21 mouse cellular contexts compared by ENCODE assay signal in genomic region chr4:134652151-134652550, GRCm38 (mm10). TPM values are rescaled to one million over a fixed set of nuclear protein-coding genes. Genes with fewer than 3 reads are reported as not detected.
DNase-seq lines count a peak whose midpoint lies in the region; ATAC-seq and TF ChIP-seq lines count a peak whose summit lies in the region.
"Had no signal": no experiment of that assay in that cellular context is flagged by ENCODE, and none has a peak within 500 bp of the region (broad histone marks: within the 10 kb centered on the region; RNA-seq: fewer than 3 reads in every experiment).

No protein-coding gene starts in this region.

- DNase-seq in liver, postnatal 0 days: no peak
- no peak for DNase-seq in liver
- DNase-seq in B cell, adult 2 months: peak; percentile 77 to 83
- DNase-seq in spleen, adult 18-20 months: peak; percentile 57 to 68
- no peak for DNase-seq in layer of hippocampus, adult 18-20 months (ENCODE audit: low spot score in 2 of 2)
- no peak for DNase-seq in adrenal gland, postnatal 36 days
- DNase-seq: adrenal gland, postnatal 10 days; cerebellum, postnatal 25 days; kidney, adult 8-10 months; kidney, postnatal 14 days; lung, postnatal 14 days; right cerebral cortex, postnatal 25 days; thymus, postnatal 14 days had no signal

- H3K79me2 ChIP-seq in macrophage (ENCODE audit: inconsistent target): peaks cover 95% of the 10 kb centered on the region

- no peak for TF ChIP-seq EP300 in liver, postnatal 0 days (IDR thresholded peaks at IDR 0.05; ENCODE audit: low read depth)

- no peak overlapping the region for H3K4me3 ChIP-seq in liver, postnatal 0 days (ENCODE audit: low read depth, low read length)
- no peak overlapping the region for H3K4me3 ChIP-seq in macrophage (ENCODE audit: inconsistent target)
- H3K4me3 ChIP-seq in intestine, postnatal 0 days (ENCODE audit: low read depth, low read length): no peak overlapping the region
- H3K4me3 ChIP-seq: forebrain, embryonic 10.5 days; hindbrain, embryonic 10.5 days; limb, embryonic 15.5 days; neural tube, embryonic 15.5 days had no signal

- peaks cover 10% of the 10 kb centered on the region for H3K4me1 ChIP-seq in liver, postnatal 0 days (ENCODE audit: insufficient read depth)
- H3K4me1 ChIP-seq in intestine, postnatal 0 days (replicated peaks; ENCODE audit: control insufficient read depth, insufficient read depth, low read length): no peaks in the 10 kb centered on the region

- no peak for TF ChIP-seq CTCF in liver, postnatal 0 days (IDR thresholded peaks at IDR 0.05; ENCODE audit: low read depth)
- no peak for TF ChIP-seq CTCF in intestine, postnatal 0 days (IDR thresholded peaks at IDR 0.05; ENCODE audit: low read depth)

- no peak overlapping the region for H3K4me2 ChIP-seq in liver, postnatal 0 days (ENCODE audit: low read depth, low read length)
- no peak overlapping the region for H3K4me2 ChIP-seq in intestine, postnatal 0 days (replicated peaks; ENCODE audit: low read depth)
- H3K4me2 ChIP-seq: limb, embryonic 15.5 days; midbrain, embryonic 11.5 days; neural tube, embryonic 15.5 days had no signal

- H3K36me3 ChIP-seq in liver, postnatal 0 days (replicated peaks; ENCODE audit: insufficient read depth, low read length): no peaks in the 10 kb centered on the region
- H3K36me3 ChIP-seq in macrophage (ENCODE audit: inconsistent target): 0 out of 2 replicates have a peak, but pooled peaks cover 4% of the 10 kb centered on the region
- no peaks in the 10 kb centered on the region for H3K36me3 ChIP-seq in intestine, postnatal 0 days (ENCODE audit: control insufficient read depth, insufficient read depth)
- H3K36me3 ChIP-seq: forebrain, embryonic 10.5 days; hindbrain, embryonic 10.5 days; limb, embryonic 15.5 days; neural tube, embryonic 15.5 days had no signal

- no peaks in the 10 kb centered on the region for H3K9me3 ChIP-seq in liver, postnatal 0 days (ENCODE audit: low read length)
- H3K9me3 ChIP-seq in intestine, postnatal 0 days (ENCODE audit: control insufficient read depth): no peaks in the 10 kb centered on the region
- H3K9me3 ChIP-seq: forebrain, embryonic 10.5 days; hindbrain, embryonic 10.5 days; limb, embryonic 15.5 days; neural tube, embryonic 15.5 days had no signal

- H3K9ac ChIP-seq in liver, postnatal 0 days (replicated peaks): no peak overlapping the region
- H3K9ac ChIP-seq in intestine, postnatal 0 days (ENCODE audit: low read depth, low read length): no peak overlapping the region
- H3K9ac ChIP-seq: limb, embryonic 15.5 days; neural tube, embryonic 15.5 days had no signal

- ATAC-seq in liver, postnatal 0 days: peak; percentile 25; the same call in 1 of the 2 replicates
- no peak for ATAC-seq in intestine, postnatal 0 days
- ATAC-seq: inflammation-experienced regulatory T-cells, adult 6 months had no signal

- H3K27me3 ChIP-seq in liver, postnatal 0 days (ENCODE audit: insufficient read depth, low read length): no peaks in the 10 kb centered on the region
- H3K27me3 ChIP-seq in intestine, postnatal 0 days (replicated peaks; ENCODE audit: control insufficient read depth, insufficient read depth, low read length): no peaks in the 10 kb centered on the region
- H3K27me3 ChIP-seq: limb, embryonic 15.5 days; neural tube, embryonic 15.5 days had no signal

- H3K27ac ChIP-seq in liver, postnatal 0 days (ENCODE audit: low read depth): no peak overlapping the region
- H3K27ac ChIP-seq in macrophage: peak overlapping the region; percentile 73
- H3K27ac ChIP-seq in intestine, postnatal 0 days (ENCODE audit: low read depth, low read length): no peak overlapping the region
- H3K27ac ChIP-seq: forebrain, embryonic 10.5 days; hindbrain, embryonic 10.5 days; limb, embryonic 15.5 days had no signal

- 38% methylated on average over 2 of the region's 2 CpGs for WGBS in liver, postnatal 0 days (ENCODE audit: insufficient replicate concordance)
- 27% methylated on average over 2 of the region's 2 CpGs for WGBS in macrophage (ENCODE audit: missing documents)
- 56% methylated on average over 2 of the region's 2 CpGs for WGBS in intestine, postnatal 0 days

RNA-seq across cellular contexts. Expression of gene Man1c1, which starts 51.9 kb away (rescaled TPM):
- 1.5 and 1.7 TPM in 2 replicates for polyA plus RNA-seq in liver, postnatal 0 days (2015; fragmentation: Nextera tagmentation; extraction: Ambion mirVana)
- 100 to 1,000 TPM in 17 of 26 experiments, 10 to 100 TPM in 9; 23.6 to 264 (median 114) TPM for total RNA-seq in macrophage (2018; cell fraction: chromatin; rRNA removed)
- total RNA-seq in macrophage (2018; cell fraction: cytosol; rRNA removed): 100 to 1,000 TPM in 12 of 26 experiments, 10 to 100 TPM in 14; 38.4 to 182 (median 88.7) TPM
- 100 to 1,000 TPM in 21 of 26 experiments, 10 to 100 TPM in 5; 58.9 to 299 (median 132) TPM for total RNA-seq in macrophage (2018; cell fraction: nucleus; rRNA removed)
- polyA plus RNA-seq in macrophage (2018): 82.3 to 124 TPM (median 103 TPM) in 3 replicates
- 10 to 100 TPM; 24.1 to 26.7 TPM for total RNA-seq in layer of hippocampus, adult 18-20 months (2021)
- polyA plus RNA-seq in intestine, postnatal 0 days (2015; fragmentation: Nextera tagmentation; extraction: Ambion mirVana): 1.7 TPM in 2 replicates
- total RNA-seq in adrenal gland, postnatal 36 days (2021): 10 to 100 TPM; 18.5 to 24.7 TPM

Comparison
In these comparisons a context has a peak if more than half of its experiments do, and no peak if none do; other contexts are left out.
1. DNase-seq: peak in B cell, adult 2 months (2 of 2) and spleen, adult 18-20 months (2 of 2); none in liver, postnatal 0 days (single experiment), liver (single experiment), layer of hippocampus, adult 18-20 months (0 of 2) and adrenal gland, postnatal 36 days (0 of 2).
2. RNA of gene Man1c1, which starts 51.9 kb away (polyA plus RNA-seq): 82.3 to 124 TPM in macrophage; 1.7 TPM in intestine, postnatal 0 days and 1.5 to 1.7 TPM in liver, postnatal 0 days; every median in the first group is over 10 times any median in the second.